Mouse (Mus musculus): ENCODE results near the gene Nepro. TPM values are rescaled to one million over a fixed set of nuclear protein-coding genes. Genes with fewer than 3 reads are reported as not detected.

Gene Nepro
- polyA plus RNA-seq, 1 experiment from 2014 or later, result 5.6 TPM

- no peak; the same call in 1 of the 2 replicates for ATAC-seq
- 69% methylated on average over 2 of the region's 2 CpGs for WGBS
- Histone ChIP-seq H3K4me3 (replicated peaks) (no peak overlapping the region), H3K9ac (replicated peaks) (no peak overlapping the region), H3K4me2 (replicated peaks) (no peak overlapping the region), H3K27me3 (no peaks in the 10 kb centered on the region), H3K36me3 (peaks cover 7% of the 10 kb centered on the region), H3K4me1 (replicated peaks) (peaks cover 14% of the 10 kb centered on the region), H3K27ac (no peak overlapping the region), H3K9me3 (no peaks in the 10 kb centered on the region)
These were observed 6.9 kb upstream of the Nepro start for GRCm38 (mm10) chr16:44717141-44717634.

GRCm38 (mm10) chr16:44717838-44718237 lies 6.3 kb upstream of the Nepro start:
- Histone ChIP-seq H3K4me3 (replicated peaks) (no peak overlapping the region), H3K27ac (no peak overlapping the region), H3K9me3 (no peaks in the 10 kb centered on the region), H3K27me3 (no peaks in the 10 kb centered on the region), H3K9ac (replicated peaks) (no peak overlapping the region), H3K4me2 (replicated peaks) (no peak overlapping the region), H3K4me1 (replicated peaks) (peaks cover 15% of the 10 kb centered on the region), H3K36me3 (peaks cover 7% of the 10 kb centered on the region)
- no peak for ATAC-seq
- 75% methylated on average over 2 of the region's 2 CpGs for WGBS

GRCm38 (mm10) chr16:44719349-44719748 lies 4.8 kb upstream of the Nepro start:
- H3K4me3 ChIP-seq (replicated peaks), result no peak overlapping the region
- H3K36me3 ChIP-seq, result peaks cover 7% of the 10 kb centered on the region
- no peak for ATAC-seq
- no peaks in the 10 kb centered on the region for H3K9me3 ChIP-seq
- 85% methylated on average over 7 of the region's 7 CpGs for WGBS
- H3K27me3 ChIP-seq, result no peaks in the 10 kb centered on the region
- no peak overlapping the region for H3K9ac ChIP-seq (replicated peaks)
- no peak overlapping the region for H3K27ac ChIP-seq
- H3K4me1 ChIP-seq (replicated peaks), result peaks cover 25% of the 10 kb centered on the region
- H3K4me2 ChIP-seq (replicated peaks), result no peak overlapping the region

GRCm38 (mm10) chr16:44720518-44720917 lies 3.6 kb upstream of the Nepro start:
- Histone ChIP-seq H3K4me2 (replicated peaks) (no peak overlapping the region), H3K9me3 (no peaks in the 10 kb centered on the region), H3K27ac (no peak overlapping the region), H3K27me3 (no peaks in the 10 kb centered on the region), H3K4me3 (replicated peaks) (no peak overlapping the region), H3K4me1 (replicated peaks) (peaks cover 31% of the 10 kb centered on the region), H3K36me3 (peaks cover 7% of the 10 kb centered on the region), H3K9ac (replicated peaks) (no peak overlapping the region)
- WGBS, result 79% methylated on average over 3 of the region's 3 CpGs
- ATAC-seq, result no peak

DNA sequence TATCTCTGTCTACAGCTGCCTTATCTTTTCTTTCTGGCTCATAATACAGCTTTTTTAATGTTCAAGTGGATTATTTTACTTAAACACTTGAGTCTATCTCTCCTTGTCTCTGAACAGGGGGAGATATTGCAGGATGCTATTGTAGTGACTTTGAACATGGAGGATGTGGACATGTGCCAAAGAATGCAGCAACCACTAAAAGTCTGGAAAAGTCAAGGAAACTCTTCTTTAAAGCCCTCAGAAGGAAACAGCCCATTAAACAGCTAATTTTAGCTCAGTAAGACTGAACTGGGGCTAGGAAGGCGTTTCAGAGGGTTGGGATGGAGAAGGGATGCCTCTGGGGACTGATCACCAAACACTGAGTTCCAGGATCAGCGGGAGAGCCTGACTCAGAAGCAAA lies 1.4 kb upstream of the Nepro start:
- Histone ChIP-seq H3K4me1 (replicated peaks) (peaks cover 22% of the 10 kb centered on the region), H3K4me3 (replicated peaks) (no peak overlapping the region), H3K9ac (replicated peaks) (no peak overlapping the region), H3K27me3 (no peaks in the 10 kb centered on the region), H3K27ac (no peak overlapping the region), H3K9me3 (no peaks in the 10 kb centered on the region), H3K36me3 (peaks cover 7% of the 10 kb centered on the region), H3K4me2 (replicated peaks) (no peak overlapping the region)
- 95% methylated on average over 2 of the region's 2 CpGs for WGBS
- ATAC-seq, result no peak

DNA sequence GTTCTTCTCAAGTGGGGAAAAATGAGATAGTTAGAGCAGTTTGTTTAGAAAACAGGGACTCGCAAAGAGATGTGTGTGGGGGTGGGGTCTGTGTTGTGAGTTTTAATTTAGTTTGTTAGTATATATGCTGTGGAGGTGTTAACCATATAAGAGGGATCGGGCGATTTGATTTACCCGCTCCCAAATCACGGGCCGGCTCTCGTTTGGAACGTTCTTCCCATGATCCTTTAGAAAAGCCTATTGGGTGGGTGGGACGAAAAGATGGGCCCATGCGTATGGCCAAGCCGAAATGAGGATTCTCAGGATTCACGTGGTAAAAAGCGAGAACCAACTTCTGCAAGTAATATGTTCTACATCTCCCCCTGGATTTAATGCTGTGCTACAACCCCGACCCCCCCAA lies 746 bp downstream of the Nepro start:
- under 1% methylated on average over 14 of the region's 14 CpGs for WGBS
- Histone ChIP-seq H3K27ac (peak overlapping the region; percentile 91), H3K9me3 (no peaks in the 10 kb centered on the region), H3K27me3 (no peaks in the 10 kb centered on the region), H3K4me1 (replicated peaks) (peaks cover 22% of the 10 kb centered on the region), H3K4me3 (replicated peaks) (peak overlapping the region; percentile 80), H3K4me2 (replicated peaks) (peak overlapping the region; percentile 69), H3K36me3 (peaks cover 10% of the 10 kb centered on the region), H3K9ac (replicated peaks) (peak overlapping the region; percentile 83)
- ATAC-seq, result peak; percentile 38

GRCm38 (mm10) chr16:44725286-44726223 lies 1.5 kb downstream of the Nepro start:
- Histone ChIP-seq H3K9me3 (no peaks in the 10 kb centered on the region), H3K4me1 (replicated peaks) (peaks cover 22% of the 10 kb centered on the region), H3K27ac (peak overlapping the region; percentile 35; the same call in 1 of the 2 replicates), H3K36me3 (peaks cover 12% of the 10 kb centered on the region), H3K4me2 (replicated peaks) (peak overlapping the region; percentile 69), H3K9ac (replicated peaks) (peak overlapping the region; percentile 83), H3K4me3 (replicated peaks) (peak overlapping the region; percentile 80), H3K27me3 (no peaks in the 10 kb centered on the region)
- ATAC-seq, result no peak
- 50% methylated on average over 14 of the region's 14 CpGs for WGBS

- H3K9ac ChIP-seq (replicated peaks), result no peak overlapping the region
- H3K4me1 ChIP-seq (replicated peaks), result peaks cover 22% of the 10 kb centered on the region
- ATAC-seq, result no peak
- H3K27me3 ChIP-seq, result no peaks in the 10 kb centered on the region
- WGBS, result 98% methylated on average over 3 of the region's 3 CpGs
- no peak overlapping the region for H3K27ac ChIP-seq
- H3K4me2 ChIP-seq (replicated peaks), result no peak overlapping the region
- peaks cover 31% of the 10 kb centered on the region for H3K36me3 ChIP-seq
- H3K4me3 ChIP-seq (replicated peaks), result no peak overlapping the region
- no peaks in the 10 kb centered on the region for H3K9me3 ChIP-seq
These were observed 3.4 kb downstream of the Nepro start for GRCm38 (mm10) chr16:44727525-44727924.

DNA sequence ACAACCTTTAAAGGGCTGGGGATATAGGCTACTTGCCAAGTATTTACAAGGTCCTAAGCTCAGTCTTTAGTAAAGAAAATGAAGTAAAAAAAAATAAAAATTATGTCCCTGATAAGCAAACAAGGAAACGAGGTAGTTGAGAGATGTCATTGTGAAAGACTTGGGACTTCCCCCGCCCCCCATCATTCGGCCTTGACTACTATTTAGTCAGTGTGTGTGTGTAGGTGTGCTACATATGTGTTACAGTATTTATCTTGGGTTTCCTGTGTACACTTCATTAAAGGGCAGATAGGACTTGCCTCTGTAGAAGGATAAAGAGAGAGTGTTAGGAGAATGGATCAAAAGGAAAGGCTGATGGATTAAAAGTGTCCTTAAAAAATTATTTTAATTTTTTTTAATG lies 10.0 kb downstream of the Nepro start:
- Histone ChIP-seq H3K36me3 (peaks cover 89% of the 10 kb centered on the region), H3K4me1 (replicated peaks) (no peaks in the 10 kb centered on the region), H3K27ac (no peak overlapping the region), H3K4me3 (replicated peaks) (no peak overlapping the region), H3K27me3 (no peaks in the 10 kb centered on the region), H3K9me3 (no peaks in the 10 kb centered on the region), H3K4me2 (replicated peaks) (no peak overlapping the region), H3K9ac (replicated peaks) (no peak overlapping the region)
- 92% methylated on average over 3 of the region's 3 CpGs for WGBS
- no peak for ATAC-seq

DNA sequence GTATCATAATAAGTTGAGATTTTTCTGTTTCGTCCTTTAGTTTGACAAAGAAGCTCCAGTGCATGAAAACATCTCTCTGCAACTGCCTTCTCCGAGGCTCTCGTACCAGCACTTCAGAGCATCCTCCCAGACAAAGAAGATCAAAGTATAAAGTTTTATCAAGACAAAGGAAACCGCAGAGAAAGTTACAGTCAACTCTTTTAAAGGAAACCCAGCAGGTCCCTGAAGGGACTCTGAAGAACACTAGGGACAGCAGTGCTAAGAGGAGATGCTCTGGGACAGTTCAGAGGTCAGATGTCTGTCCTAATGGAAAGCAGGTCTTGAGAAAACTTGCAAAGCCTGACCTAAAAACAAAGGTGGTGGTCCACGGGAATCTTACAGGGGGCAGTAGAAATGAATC lies 11.6 kb downstream of the Nepro start:
- H3K27me3 ChIP-seq, result no peaks in the 10 kb centered on the region
- no peaks in the 10 kb centered on the region for H3K9me3 ChIP-seq
- H3K4me3 ChIP-seq (replicated peaks), result no peak overlapping the region
- no peaks in the 10 kb centered on the region for H3K4me1 ChIP-seq (replicated peaks)
- 87% methylated on average over 5 of the region's 5 CpGs for WGBS
- no peak for ATAC-seq
- no peak overlapping the region for H3K4me2 ChIP-seq (replicated peaks)
- peaks cover 85% of the 10 kb centered on the region for H3K36me3 ChIP-seq
- H3K27ac ChIP-seq, result no peak overlapping the region
- no peak overlapping the region for H3K9ac ChIP-seq (replicated peaks)

DNA sequence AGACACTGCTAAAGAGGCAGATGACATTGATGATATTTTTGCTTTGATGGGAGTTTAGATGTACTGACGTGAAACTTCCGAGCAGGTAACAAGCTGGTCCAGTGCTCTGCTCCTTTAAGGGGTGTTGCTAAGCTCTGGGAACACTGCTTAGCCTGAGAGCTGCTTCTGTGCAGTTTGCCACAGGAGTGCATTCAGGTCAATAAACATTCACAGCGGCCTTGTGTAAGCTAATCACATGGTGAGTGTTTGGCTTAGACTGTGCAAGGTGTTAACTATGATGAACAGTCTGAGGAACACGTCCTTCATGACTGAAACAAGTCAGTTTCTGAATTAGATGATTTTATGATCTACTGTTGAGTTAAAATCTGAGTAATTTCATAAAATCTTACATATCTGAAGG lies 12.0 kb downstream of the Nepro start:
- peaks cover 84% of the 10 kb centered on the region for H3K36me3 ChIP-seq
- 87% methylated on average over 4 of the region's 4 CpGs for WGBS

DNA sequence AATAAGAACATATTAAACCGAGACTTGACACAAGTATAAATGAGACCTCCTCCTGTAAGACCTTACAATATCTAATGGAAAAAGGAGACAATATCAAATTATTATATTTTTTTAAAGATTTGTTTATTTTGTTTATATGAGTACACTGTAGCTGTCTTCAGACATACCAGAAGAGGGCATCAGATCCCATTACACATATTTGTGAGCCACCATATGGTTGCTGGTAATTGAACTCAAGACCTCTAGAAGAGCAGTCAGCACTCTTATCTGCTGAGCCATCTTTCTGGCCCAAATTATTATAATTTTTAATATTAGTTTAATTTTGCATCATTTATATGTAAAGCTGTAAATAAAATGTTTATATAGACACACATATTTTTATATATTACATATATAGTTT lies 18.7 kb downstream of the Nepro start:
- Histone ChIP-seq H3K4me2 (replicated peaks) (no peak overlapping the region), H3K9me3 (no peaks in the 10 kb centered on the region), H3K27ac (no peak overlapping the region), H3K9ac (replicated peaks) (no peak overlapping the region), H3K4me3 (replicated peaks) (no peak overlapping the region), H3K36me3 (peaks cover 36% of the 10 kb centered on the region), H3K27me3 (no peaks in the 10 kb centered on the region), H3K4me1 (replicated peaks) (peaks cover 17% of the 10 kb centered on the region)
- no peak for ATAC-seq
- WGBS, result 94% methylated on average over 1 of the region's 1 CpGs

More for the DNA sequence above, 12.0 kb downstream of the Nepro start:
- Histone ChIP-seq H3K27me3 (no peaks in the 10 kb centered on the region), H3K4me3 (replicated peaks) (no peak overlapping the region), H3K4me1 (replicated peaks) (no peaks in the 10 kb centered on the region), H3K27ac (no peak overlapping the region), H3K4me2 (replicated peaks) (no peak overlapping the region), H3K9me3 (no peaks in the 10 kb centered on the region), H3K9ac (replicated peaks) (no peak overlapping the region)
- ATAC-seq, result no peak

Measured in midbrain, embryonic 13.5 days (tissue).